Mouse (Mus musculus) heart, postnatal 4 days (tissue): ENCODE results near the gene Ankrd1. TPM values are rescaled to one million over a fixed set of nuclear protein-coding genes. Genes with fewer than 3 reads are reported as not detected.
A peak's percentile ranks its signal among the peaks of the same experiment; 100 is the strongest.

Experiments used
- DNase-seq: peaks from one replicate; pipeline ENCODE4 v3.0.0; 2021
- total RNA-seq, 2 experiments: library from RNA; stranded (reverse); gene quantifications; 2 replicates each; pipeline ENCODE4 v1.2.3; 2021

Gene Ankrd1
- 1,000 to 10,000 TPM; 1,138 to 1,271 TPM for total RNA-seq

GRCm38 (mm10) chr19:36119783-36120471 lies at the start of gene Ankrd1:
Gene Ankrd1, minus strand, starts transcription at chr19:36120099.
- peak; percentile 79 for DNase-seq

DNA sequence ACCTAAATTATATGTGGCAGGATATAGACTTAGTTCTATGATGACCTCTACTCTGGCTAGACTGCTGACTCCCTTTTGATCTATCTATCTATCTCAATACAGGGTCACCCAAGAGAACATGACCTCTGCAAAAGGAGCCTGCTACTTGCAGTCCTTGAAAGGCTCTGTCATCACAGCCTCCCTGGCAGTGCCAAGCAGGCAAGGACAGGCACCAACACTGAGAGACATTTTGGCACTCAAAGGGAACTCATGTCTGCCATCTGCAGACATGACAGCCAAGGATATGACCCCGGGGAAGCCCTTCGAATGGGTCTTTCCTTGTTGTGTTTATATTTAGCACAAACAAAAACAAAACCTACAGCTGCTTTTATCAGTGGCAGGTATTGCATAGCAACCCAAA lies 49.2 kb upstream of the Ankrd1 start:
- peak; percentile 27 for DNase-seq

- peak; percentile 36 for DNase-seq
Observed at GRCm38 (mm10) chr19:36168121-36168520, 48.2 kb upstream of the Ankrd1 start.

DNA sequence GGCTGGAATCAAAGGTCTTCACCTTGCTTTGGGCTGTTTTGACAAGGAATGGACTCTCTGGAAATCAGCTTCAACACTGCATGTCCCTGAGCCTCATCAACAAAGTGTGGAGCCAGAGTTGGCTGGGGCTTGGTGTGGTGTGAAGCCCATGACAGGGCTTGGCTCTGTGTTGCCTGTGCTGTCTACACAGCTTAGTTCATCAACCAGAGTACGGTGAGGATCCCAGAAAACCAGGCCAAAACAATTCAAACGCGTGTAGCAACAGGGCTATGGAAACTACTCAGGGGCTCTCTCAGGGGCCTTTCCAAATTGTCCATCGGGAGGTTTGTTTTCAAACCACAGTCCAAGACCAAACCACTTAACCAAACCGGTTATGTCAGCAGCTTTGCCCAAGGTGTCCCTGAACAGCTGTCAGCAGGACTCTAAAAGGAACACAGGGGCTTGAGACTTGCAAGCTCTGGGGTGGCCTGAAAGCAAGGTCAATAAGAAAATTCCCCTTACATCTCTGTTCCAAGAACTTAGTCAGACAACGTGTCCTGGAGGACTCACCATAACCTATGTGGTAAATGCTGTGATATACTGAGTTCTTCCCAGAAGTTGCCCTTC lies 47.5 kb upstream of the Ankrd1 start:
- peak; percentile 55 for DNase-seq

GRCm38 (mm10) chr19:36166401-36167160 lies 46.7 kb upstream of the Ankrd1 start:
- DNase-seq = no peak

DNA sequence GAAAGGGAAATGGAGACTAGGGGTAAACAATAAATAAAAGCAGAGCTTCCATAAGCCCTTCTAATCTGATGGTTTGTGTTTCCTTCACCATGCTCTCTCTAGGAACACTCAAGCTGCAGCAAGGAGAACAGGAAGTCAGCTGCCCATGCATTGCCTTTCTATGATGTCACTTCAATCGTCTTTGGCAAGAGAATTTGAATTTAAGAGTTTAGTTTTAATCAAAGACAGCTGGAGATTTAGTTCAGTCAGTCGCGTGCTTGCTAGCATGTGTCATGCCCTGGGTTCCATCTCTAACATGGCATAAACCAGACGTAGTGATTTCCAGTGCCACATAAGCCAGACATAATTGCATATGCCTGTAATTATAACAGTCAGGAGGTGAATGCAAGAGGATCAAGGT lies 45.5 kb upstream of the Ankrd1 start:
- DNase-seq = no peak

- DNase-seq = no peak
Observed at GRCm38 (mm10) chr19:36150241-36151007, 30.5 kb upstream of the Ankrd1 start.

DNA sequence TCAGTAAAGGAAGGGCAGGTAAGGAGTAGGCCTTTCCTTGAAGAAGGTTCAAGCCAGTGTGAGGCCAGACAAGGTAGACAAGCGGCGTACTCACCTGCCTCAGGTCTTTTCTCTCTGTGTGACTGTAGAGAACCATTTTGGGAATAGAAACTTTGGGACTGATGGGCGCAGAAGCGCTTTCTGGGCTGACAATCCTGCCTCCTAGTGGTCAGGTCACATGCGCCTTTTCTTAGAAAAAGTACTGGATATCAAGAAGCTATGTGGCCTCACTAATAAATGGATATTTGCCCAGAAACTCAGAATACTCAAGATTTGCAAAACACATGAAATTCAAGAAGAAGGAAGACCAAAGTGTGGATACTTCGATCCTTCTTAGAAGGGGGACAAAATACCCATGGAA lies 28.7 kb upstream of the Ankrd1 start:
- DNase-seq = no peak

GRCm38 (mm10) chr19:36143571-36143970 lies 23.7 kb upstream of the Ankrd1 start:
- no peak for DNase-seq

DNA sequence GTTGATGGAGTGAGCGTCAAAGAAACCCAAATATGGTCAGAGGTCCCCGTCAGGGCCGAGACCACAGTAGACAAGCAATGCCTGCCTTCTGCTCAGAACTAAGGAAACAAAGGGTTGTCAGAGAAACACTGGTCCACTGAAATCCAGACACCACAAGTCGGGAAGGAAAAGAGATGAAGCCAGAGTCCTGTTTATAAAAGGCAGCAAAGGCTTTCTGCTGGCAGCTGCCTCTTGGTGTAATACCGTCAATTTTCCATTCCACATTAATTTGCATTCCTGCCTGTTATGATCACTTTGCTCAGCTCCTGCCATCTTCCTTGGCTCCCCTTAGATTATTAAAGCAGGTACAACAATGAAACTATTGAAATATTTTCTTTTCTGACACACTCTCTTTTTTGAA lies 13.8 kb upstream of the Ankrd1 start:
- no peak for DNase-seq

GRCm38 (mm10) chr19:36133064-36133463 lies 13.2 kb upstream of the Ankrd1 start:
- no peak for DNase-seq

DNA sequence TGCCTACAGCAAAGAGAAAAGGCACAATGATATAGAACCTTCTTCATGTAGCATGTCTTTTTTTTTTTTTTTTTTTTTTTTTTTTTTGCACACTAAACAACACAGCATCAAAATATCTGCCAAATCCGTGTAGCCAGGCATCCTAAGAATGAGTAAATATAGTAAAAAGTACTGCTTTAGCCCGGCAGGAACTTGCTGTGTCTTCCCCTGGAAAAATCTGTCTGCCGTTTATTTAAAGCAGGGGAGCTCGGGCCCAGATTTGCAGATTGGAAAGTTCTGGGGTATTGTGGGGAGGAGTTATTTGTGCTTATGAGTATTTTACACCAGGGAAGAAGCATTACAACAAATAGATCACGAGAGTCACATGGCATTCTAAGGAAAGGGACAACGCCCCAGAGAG lies 12.1 kb upstream of the Ankrd1 start:
- DNase-seq = no peak

DNA sequence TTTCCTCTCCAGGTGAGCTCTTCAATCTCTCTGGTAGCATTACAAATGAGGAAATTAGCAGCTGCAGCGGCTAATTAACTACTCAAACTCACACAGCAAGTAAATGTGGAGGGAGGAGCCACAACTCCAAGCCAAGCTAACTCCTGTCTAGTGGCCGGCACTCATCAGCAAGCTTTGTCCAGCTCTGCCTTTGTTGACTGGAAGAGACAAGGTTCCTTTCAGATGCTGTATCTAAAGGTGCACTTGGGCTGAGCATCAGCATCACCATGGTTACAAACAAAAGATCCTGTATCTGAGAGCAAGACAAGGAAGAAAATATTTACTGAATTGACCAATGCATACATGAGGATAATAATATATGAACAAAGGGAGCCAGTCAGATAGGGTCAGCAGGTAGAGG lies 10.3 kb upstream of the Ankrd1 start:
- no peak for DNase-seq

DNA sequence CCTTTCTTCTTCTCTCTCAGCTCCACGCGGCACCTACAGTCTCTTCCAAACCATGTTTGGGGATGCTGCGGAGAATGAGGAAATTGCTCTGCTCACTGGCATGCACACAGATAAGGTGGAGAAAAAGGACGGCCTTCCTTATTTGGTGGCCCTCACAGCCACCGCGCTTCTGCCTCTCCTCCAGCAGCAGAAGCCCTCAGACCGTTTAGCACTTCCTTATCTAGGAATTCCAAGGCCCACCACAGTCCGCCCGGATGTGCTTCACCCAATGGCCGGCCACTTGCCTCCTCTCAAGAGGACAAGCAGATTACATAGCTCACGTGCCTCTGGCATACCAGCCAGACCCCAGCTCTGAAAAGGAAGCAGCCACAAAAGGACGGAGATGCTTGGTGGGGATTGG lies 9.7 kb upstream of the Ankrd1 start:
- peak; percentile 71 for DNase-seq

GRCm38 (mm10) chr19:36129213-36129612 lies 9.3 kb upstream of the Ankrd1 start:
- DNase-seq = peak; percentile 61

GRCm38 (mm10) chr19:36128440-36128839 lies 8.5 kb upstream of the Ankrd1 start:
- DNase-seq = no peak

GRCm38 (mm10) chr19:36124203-36124602 lies 4.3 kb upstream of the Ankrd1 start:
- DNase-seq = no peak

GRCm38 (mm10) chr19:36119219-36119618 lies 680 bp downstream of the Ankrd1 start:
- DNase-seq = no peak

DNA sequence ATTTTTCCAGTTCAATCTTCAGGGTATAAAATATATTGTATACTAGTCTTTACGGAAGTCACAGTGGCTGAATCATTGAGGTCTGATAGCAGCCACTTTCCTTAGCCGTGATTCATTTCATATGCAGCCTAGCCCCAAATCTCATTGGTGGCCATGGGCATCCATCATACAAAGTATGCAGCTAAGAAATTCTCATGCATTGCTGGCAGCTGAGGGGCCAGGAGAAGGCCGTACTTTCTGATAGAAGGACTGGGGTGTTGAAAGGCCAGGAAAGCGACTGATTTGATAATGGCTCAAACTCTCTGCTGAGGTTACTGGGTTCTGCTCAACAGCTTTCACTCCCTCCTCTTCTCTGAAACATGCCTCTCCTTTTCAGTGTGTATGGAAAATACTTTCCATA lies 3.7 kb downstream of the Ankrd1 start:
- peak; percentile 43 for DNase-seq

GRCm38 (mm10) chr19:36112007-36112406 lies 7.9 kb downstream of the Ankrd1 start:
- DNase-seq = no peak

DNA sequence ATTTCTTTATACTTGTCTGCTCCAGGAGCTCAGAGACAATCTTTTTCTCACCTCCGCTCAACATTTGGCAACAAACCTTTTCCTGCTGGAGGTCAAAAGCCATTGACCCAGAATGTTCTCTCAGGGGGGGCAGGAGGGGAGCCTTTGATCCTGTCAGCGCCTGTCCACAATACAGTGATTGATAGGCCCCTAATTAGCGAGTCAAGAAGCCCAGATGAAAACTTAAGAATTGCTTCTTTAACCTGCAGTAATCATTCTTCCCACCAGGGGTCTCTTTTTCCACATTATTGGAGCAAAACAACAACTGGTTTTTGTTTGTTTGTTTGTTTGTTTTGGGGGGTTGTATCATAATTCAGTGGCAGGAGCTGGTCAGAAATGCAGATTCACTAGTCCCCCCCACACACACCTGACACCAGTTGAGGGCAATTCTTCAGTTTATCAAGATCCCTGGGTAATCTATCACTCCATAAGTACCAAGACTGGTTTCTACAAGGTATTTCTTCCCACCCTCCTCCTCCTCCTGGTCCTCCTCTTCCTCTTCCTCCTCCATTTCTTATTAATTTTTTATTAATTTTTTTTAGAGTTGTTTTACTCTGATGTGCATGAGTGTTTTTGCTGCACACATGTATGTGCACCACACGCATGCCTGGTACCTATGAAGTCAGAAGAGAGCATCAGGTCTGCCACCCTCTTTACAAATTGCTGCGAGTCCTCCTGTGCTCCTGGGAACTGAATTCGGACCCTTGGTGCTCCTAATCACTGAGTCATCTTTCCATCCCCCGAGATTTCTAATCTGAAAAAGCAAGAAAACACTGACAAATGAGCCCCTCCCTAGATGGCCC lies 8.6 kb downstream of the Ankrd1 start:
- peak; percentile 21 for DNase-seq

GRCm38 (mm10) chr19:36110465-36110864 lies 9.4 kb downstream of the Ankrd1 start:
- peak; percentile 38 for DNase-seq
